Mouse (Mus musculus) forebrain, embryonic 11.5 days (tissue): ENCODE results near the gene Prpf3. TPM values are rescaled to one million over a fixed set of nuclear protein-coding genes. Genes with fewer than 3 reads are reported as not detected.

Experiments used
- ATAC-seq: fragments of 200-750 bp; cut with Nextera tagmentation; replicated peaks from 2 replicates; pipeline ENCODE4 v1.8.0; 2017; ENCODE audit warnings: moderate TSS enrichment; ENCODE audit not compliant: low FRiP score
- DNase-seq: peaks from one replicate; pipeline ENCODE4 v3.0.0-alpha.2; 2017; ENCODE audit warnings: low spot score
- H3K27ac ChIP-seq: fragments of 300-500 bp; sonication (generic); 2 replicates; pipeline ENCODE4 v1.5.1; 2014; ENCODE audit warnings: low read depth, low read length
- H3K27me3 ChIP-seq: fragments of 300-500 bp; sonication (generic); 2 replicates; pipeline ENCODE4 v1.6.1; 2014; ENCODE audit warnings: mild to moderate bottlenecking, low read length, mixed read lengths; ENCODE audit not compliant: control insufficient read depth, insufficient read depth
- H3K36me3 ChIP-seq: fragments of 300-500 bp; sonication (generic); 2 replicates; pipeline ENCODE4 v1.6.1; 2014; ENCODE audit warnings: mild to moderate bottlenecking, low read length, moderate library complexity, mixed read lengths; ENCODE audit not compliant: control insufficient read depth, insufficient read depth
- H3K4me1 ChIP-seq: fragments of 300-500 bp; sonication (generic); replicated peaks from 2 replicates; pipeline ENCODE4 v1.6.1; 2014; ENCODE audit warnings: low read length, mixed read lengths; ENCODE audit not compliant: control insufficient read depth, insufficient read depth
- H3K4me2 ChIP-seq: fragments of 300-500 bp; sonication (generic); 2 replicates; pipeline ENCODE4 v1.6.1; 2014; ENCODE audit warnings: low read depth, mild to moderate bottlenecking, low read length, moderate library complexity, mixed read lengths; ENCODE audit not compliant: severe bottlenecking
- H3K4me3 ChIP-seq: fragments of 300-500 bp; sonication (generic); 2 replicates; pipeline ENCODE4 v1.5.1; 2014; ENCODE audit warnings: low read depth, low read length
- H3K9ac ChIP-seq: fragments of 300-500 bp; sonication (generic); 2 replicates; pipeline ENCODE4 v1.6.1; 2014; ENCODE audit warnings: low read length
- H3K9me3 ChIP-seq: fragments of 300-500 bp; sonication (generic); 2 replicates; pipeline ENCODE4 v1.6.1; 2016; ENCODE audit warnings: low read length, mixed read lengths; ENCODE audit not compliant: control insufficient read depth
- WGBS: fragments of 180-500 bp; shearing (Covaris S2); extraction: QIAGEN DNeasy Blood & Tissue Kit; methylation state at CpG from one replicate; pipeline ENCODE4 v1.1.7; 2014; 5-methylcytosine and 5-hydroxymethylcytosine counted together
- polyA plus RNA-seq: library from polyadenylated mRNA; unstranded; fragments of >200 nt; fragmentation: Nextera tagmentation; extraction: Ambion mirVana; gene quantifications from 2 replicates; pipeline ENCODE4 v1.2.1, GENCODE M21; 2014

The Prpf3 gene
- polyA plus RNA-seq, 1 experiment from 2014 or later = 75.5 TPM

DNA sequence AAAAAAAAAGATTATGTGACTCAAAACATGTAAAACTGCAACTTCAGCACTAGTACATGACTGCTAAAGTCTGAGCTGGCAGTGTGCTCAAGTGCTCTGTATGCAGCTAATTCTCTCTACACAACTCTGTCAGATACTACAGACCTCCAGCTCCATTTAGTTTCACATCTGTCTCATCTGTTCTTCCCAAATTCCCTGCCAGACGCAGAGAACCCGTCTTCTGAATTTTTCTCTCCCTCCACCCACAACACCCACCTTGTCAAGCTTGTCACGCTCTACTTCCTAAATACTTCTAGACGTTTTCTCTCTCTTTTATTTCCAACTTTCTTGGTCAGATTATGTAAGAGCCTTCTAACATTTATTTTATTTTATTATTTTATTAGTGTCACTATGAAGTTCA, 56.9 kb downstream of the Prpf3 start:
- Histone ChIP-seq H3K4me3 (no peak overlapping the region), H3K27me3 (no peaks in the 10 kb centered on the region), H3K9ac (no peak overlapping the region), H3K9me3 (no peaks in the 10 kb centered on the region), H3K4me2 (no peak overlapping the region), H3K4me1 (no peaks in the 10 kb centered on the region), H3K36me3 (no peaks in the 10 kb centered on the region), H3K27ac (no peak overlapping the region)
- 87% methylated on average over 4 of the region's 4 CpGs for WGBS
- no peak for DNase-seq
- ATAC-seq = no peak

DNA sequence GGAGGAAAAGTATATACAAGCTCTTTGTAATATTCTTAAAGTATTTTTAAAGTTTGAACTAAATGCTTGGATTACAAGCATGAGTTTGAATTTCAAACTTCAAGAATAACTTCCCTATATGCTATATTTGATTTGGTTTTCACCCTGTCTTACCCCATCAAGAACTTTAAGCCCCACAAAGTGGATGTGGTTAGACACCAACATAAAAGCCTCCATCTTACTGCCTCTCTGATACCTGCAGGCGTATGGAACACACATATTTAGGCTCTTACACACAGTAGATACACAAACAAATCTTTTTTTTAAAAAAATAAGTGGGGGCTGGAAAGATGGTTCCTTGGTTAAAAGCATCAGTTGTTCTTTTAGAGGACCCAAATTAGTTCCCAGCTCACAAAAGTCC, 61.4 kb downstream of the Prpf3 start:
- no peaks in the 10 kb centered on the region for H3K9me3 ChIP-seq
- H3K9ac ChIP-seq = no peak overlapping the region
- no peak for ATAC-seq
- H3K27me3 ChIP-seq = no peaks in the 10 kb centered on the region
- H3K36me3 ChIP-seq = no peaks in the 10 kb centered on the region
- no peaks in the 10 kb centered on the region for H3K4me1 ChIP-seq
- no peak overlapping the region for H3K27ac ChIP-seq
- no peak for DNase-seq
- H3K4me2 ChIP-seq = no peak overlapping the region
- 88% methylated on average over 1 of the region's 1 CpGs for WGBS
- H3K4me3 ChIP-seq = no peak overlapping the region

DNA sequence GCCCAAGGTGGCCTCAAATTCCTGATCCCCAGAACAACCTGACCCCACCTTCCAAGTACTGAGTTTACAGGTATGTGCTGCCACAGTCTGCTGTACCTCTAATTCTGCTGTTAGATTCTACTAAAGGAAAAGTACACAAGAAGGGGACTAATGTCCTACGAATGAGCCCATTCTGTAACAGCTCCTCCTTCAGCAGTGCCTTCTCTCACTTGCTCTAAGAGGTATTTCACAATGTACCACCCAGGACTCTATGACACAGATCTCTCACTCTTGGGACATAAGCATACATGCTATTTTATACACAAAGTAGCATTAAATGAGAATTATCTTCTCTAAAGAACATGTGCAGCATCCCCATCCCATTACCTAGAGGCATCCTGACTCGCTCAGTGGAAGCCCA, 62.0 kb downstream of the Prpf3 start:
- ATAC-seq (no peak), DNase-seq (no peak)
- H3K4me1 ChIP-seq = no peaks in the 10 kb centered on the region
- H3K27ac ChIP-seq = no peak overlapping the region
- no peaks in the 10 kb centered on the region for H3K36me3 ChIP-seq
- WGBS = 74% methylated on average over 2 of the region's 2 CpGs
- H3K4me2 ChIP-seq = no peak overlapping the region
- no peaks in the 10 kb centered on the region for H3K9me3 ChIP-seq
- no peak overlapping the region for H3K9ac ChIP-seq
- no peak overlapping the region for H3K4me3 ChIP-seq
- no peaks in the 10 kb centered on the region for H3K27me3 ChIP-seq

DNA sequence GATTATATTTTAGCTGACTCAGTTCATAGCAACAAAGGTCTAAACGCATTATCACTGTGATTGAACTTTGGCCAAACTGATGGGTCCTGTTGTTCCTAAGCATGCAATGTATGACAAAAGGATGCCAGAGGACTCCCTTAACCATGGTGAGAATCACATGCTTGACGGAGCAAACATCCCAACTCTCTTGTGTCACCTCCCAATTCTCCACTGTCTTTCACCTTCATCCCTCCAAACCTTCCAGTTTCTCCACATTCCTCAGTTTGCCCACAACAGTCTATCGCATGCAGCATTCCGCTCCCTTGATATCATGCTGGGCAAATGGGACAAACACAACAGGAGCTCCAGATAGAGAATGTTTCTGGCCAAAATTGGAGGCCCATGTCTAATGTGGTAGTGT, 70.2 kb downstream of the Prpf3 start:
- Histone ChIP-seq H3K27ac (no peak overlapping the region), H3K36me3 (peaks cover 12% of the 10 kb centered on the region), H3K27me3 (no peaks in the 10 kb centered on the region), H3K4me1 (no peaks in the 10 kb centered on the region), H3K9me3 (no peaks in the 10 kb centered on the region), H3K4me3 (no peak overlapping the region), H3K9ac (no peak overlapping the region), H3K4me2 (no peak overlapping the region)
- 93% methylated on average over 4 of the region's 4 CpGs for WGBS
- DNase-seq (no peak), ATAC-seq (no peak)

Other genes with a start within 250 kb of the Prpf3 start
- 85.1 and 94.3 TPM in 2 replicates for gene Ensa, start 230.9 kb downstream of the Prpf3 start, polyA plus RNA-seq
- gene Mcl1, start 197.1 kb downstream of the Prpf3 start, polyA plus RNA-seq = 66.8 and 69.9 TPM in 2 replicates
- gene Adamtsl4, start 168.0 kb downstream of the Prpf3 start, polyA plus RNA-seq = 0.64 and 1.6 TPM in 2 replicates
- 17.2 and 19.4 TPM in 2 replicates for gene Ecm1, start 116.3 kb downstream of the Prpf3 start, polyA plus RNA-seq
- 54.9 and 61.6 TPM in 2 replicates for gene Tars2, start 95.7 kb downstream of the Prpf3 start, polyA plus RNA-seq
- 23.8 and 24.6 TPM in 2 replicates for gene Rprd2, start 37.0 kb downstream of the Prpf3 start, polyA plus RNA-seq
- gene Mrps21, start 15.6 kb upstream of the Prpf3 start, polyA plus RNA-seq = 317 and 322 TPM in 2 replicates
- gene Ciart, start 26.4 kb upstream of the Prpf3 start, polyA plus RNA-seq = 5.8 and 7.7 TPM in 2 replicates
- gene BC028528, start 36.1 kb upstream of the Prpf3 start, polyA plus RNA-seq = 7.5 and 10.3 TPM in 2 replicates
- 29.7 and 33.3 TPM in 2 replicates for gene Aph1a, start 38.1 kb upstream of the Prpf3 start, polyA plus RNA-seq
- gene Car14, start 48.8 kb upstream of the Prpf3 start, polyA plus RNA-seq = 49.4 and 53.6 TPM in 2 replicates
- 157 and 167 TPM in 2 replicates for gene Anp32e, start 73.4 kb upstream of the Prpf3 start, polyA plus RNA-seq
- gene Plekho1, start 140.1 kb upstream of the Prpf3 start, polyA plus RNA-seq = 82.5 and 85.6 TPM in 2 replicates
- gene Vps45, start 202.6 kb upstream of the Prpf3 start, polyA plus RNA-seq = 20.3 and 24.8 TPM in 2 replicates
- 11.0 and 11.3 TPM in 2 replicates for gene Otud7b, start 248.6 kb upstream of the Prpf3 start, polyA plus RNA-seq